Mouse (Mus musculus): ENCODE data around the gene Anp32b. TPM values are rescaled to one million over a fixed set of nuclear protein-coding genes. Genes with fewer than 3 reads are reported as not detected.
A peak's percentile ranks its signal among the peaks of the same experiment; 100 is the strongest.

The Anp32b gene
- polyA plus RNA-seq, 1 experiment: 38.6 TPM

DNA sequence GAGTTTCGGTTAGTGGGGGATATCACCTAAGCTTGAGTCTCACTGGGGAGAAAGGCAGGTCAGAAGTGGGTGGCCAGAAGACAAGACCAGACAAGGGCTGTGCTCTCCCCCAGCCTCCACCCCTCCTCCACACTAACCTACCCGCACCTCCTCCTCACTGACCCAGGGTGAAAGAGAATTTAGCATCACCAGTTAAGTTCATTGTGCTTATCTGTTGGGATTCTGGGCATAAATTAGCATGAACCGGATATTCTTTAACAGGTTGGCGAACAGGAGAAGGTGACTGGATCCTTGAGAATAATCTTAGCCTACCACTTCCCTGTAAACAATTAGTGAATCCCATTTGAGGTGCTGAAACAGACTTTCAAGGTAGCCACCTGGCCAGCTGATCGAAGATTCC, 24.4 kb downstream of the Anp32b start:
- Histone ChIP-seq H3K4me1 (ENCODE audit: control insufficient read depth, insufficient read depth, low read length) (no peaks in the 10 kb centered on the region), H3K27ac (ENCODE audit: insufficient read depth, low read length) (no peak overlapping the region), H3K4me3 (ENCODE audit: insufficient read depth, low read length) (no peak overlapping the region)
- no peak for TF ChIP-seq POLR2A (IDR thresholded peaks at IDR 0.05; ENCODE audit: extremely low read depth, insufficient read depth, low read length)
- TF ChIP-seq CTCF (IDR thresholded peaks at IDR 0.05; ENCODE audit: extremely low read depth, insufficient read depth, low read length): no peak

DNA sequence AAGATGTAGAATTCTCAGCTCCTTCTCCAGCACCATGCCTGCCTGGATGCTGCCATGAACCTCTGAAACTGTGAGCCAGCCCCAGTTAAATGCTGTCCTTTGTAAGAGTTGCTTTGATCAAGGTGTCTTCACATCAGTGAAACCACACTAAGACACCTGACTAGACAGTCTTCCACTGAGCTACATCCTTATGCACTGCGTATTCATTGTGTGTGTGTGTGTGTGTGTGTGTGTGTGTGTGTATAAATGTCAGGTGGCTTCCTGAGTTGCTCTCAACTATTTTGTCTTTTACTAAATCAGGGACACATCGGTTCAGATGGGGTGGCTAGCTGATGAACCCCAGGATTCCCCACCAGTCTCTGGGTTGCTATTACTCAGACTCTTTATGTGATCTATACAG, 28.4 kb downstream of the Anp32b start:
- TF ChIP-seq POLR2A (IDR thresholded peaks at IDR 0.05; ENCODE audit: extremely low read depth, insufficient read depth, low read length) (no peak), CTCF (IDR thresholded peaks at IDR 0.05; ENCODE audit: extremely low read depth, insufficient read depth, low read length) (no peak)
- Histone ChIP-seq H3K27ac (ENCODE audit: insufficient read depth, low read length) (no peak overlapping the region), H3K4me1 (ENCODE audit: control insufficient read depth, insufficient read depth, low read length) (no peaks in the 10 kb centered on the region), H3K4me3 (ENCODE audit: insufficient read depth, low read length) (no peak overlapping the region)

DNA sequence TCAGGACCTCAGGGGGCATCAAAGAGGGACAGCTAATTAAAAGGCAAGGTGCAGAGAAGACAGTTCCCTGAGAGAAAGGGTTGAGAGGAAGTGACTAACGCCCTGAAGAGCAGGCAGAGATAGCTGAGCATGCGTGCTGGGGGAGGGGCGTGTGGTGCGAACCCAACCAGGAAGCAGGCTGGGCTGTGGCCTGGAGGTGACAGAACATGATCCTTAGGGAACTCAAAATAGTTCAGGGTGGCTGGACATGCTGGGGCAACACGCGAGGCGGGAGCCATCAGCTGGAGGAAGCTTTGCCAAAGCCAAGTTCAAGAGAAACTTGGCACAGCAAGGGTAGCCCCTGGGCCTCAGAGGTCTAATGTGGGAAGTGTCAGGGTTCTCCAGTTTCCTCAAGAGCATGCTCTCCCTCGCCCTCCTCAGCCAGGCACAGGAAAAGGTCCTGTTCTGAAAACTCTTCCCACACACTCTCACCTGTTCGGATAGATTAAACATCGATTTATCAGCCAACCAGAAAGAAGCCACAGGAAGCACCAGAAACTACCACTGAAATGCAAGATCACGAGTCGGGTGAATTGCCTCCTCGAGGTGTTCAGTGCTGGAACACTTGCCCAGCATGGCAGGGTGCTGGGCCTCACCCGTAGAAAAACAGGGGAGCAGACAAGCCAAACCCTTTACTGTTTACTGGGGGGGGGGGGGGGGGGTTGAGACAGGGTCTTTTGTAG, 35.2 kb downstream of the Anp32b start:
- TF ChIP-seq POLR2A (IDR thresholded peaks at IDR 0.05; ENCODE audit: extremely low read depth, insufficient read depth, low read length) (no peak), CTCF (IDR thresholded peaks at IDR 0.05; ENCODE audit: extremely low read depth, insufficient read depth, low read length) (no peak)
- Histone ChIP-seq H3K27ac (ENCODE audit: insufficient read depth, low read length) (no peak overlapping the region), H3K4me1 (ENCODE audit: control insufficient read depth, insufficient read depth, low read length) (no peaks in the 10 kb centered on the region), H3K4me3 (ENCODE audit: insufficient read depth, low read length) (no peak overlapping the region)

DNA sequence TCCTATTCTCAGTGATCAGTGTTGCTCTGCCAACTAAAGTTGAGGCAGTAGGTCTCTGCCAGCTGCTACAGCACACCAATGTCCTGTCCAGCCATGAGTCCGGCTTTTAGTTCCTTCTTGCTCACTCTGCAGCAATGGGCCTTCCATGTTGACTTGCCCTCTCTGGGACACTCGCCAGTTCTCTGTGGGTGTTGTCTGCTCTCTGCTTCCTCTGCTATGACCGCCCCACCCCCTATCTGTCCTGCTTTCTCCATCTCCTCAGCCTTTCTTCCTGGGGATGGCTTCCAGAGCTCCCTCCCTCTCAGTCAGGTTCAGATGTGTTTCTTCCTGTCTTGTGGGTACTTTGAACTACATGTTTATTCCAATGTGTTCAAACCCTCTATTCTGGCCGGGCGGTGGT, 36.6 kb downstream of the Anp32b start:
- H3K4me1 ChIP-seq (ENCODE audit: control insufficient read depth, insufficient read depth, low read length): no peaks in the 10 kb centered on the region
- no peak for TF ChIP-seq CTCF (IDR thresholded peaks at IDR 0.05; ENCODE audit: extremely low read depth, insufficient read depth, low read length)
- no peak for TF ChIP-seq POLR2A (IDR thresholded peaks at IDR 0.05; ENCODE audit: extremely low read depth, insufficient read depth, low read length)
- no peak overlapping the region for H3K4me3 ChIP-seq (ENCODE audit: insufficient read depth, low read length)
- H3K27ac ChIP-seq (ENCODE audit: insufficient read depth, low read length): no peak overlapping the region

DNA sequence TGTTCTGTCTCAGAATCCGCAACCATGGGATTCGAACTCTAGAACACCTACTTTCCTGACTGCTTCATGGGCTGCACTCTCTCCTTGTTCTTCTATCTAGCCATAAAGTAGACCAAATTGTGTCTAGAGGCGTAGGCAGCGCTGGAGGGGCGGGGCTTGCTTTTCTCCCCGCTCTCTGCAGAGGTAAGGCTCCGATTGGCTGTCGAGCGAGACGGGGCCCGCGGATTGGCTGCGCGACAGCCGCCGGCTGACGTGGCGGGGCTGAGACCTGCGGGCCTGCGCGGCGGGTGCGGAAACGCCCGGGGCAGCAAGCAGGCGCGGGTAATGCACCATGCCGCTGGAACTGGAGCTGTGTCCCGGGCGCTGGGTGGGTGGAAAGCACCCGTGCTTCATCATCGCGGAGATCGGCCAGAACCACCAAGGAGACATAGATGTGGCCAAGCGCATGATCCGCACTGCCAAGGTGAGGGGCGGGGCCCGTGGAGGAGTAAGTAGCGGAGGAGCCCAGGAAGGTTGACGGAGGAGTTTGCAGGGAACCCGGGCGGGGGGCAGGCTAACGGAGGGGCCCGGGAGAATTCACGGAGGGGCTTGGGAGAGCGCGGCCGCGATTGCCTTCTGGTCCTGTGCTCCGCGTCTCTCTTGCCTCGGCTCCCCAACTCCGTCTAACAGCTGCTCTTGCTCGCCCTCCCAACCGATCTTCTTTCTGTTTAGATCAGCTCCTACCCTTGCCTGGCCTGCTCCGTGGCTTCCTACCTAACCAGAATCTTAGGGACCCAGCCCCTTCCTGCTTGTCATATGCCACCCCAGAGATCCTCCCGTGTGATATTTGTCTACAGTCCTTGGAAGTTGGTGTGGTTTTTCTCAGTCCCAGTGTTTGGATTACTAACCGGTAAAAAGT, 38.6 kb downstream of the Anp32b start, which contains the start of gene Nans:
TSS of gene Nans (plus strand) at position 221 of the 898 bp plus-strand sequence.
- peak within 1 kb of the TSS; percentile 81 for H3K4me3 ChIP-seq (ENCODE audit: insufficient read depth, low read length)
- no peak within 1 kb of the TSS for H3K27ac ChIP-seq (ENCODE audit: insufficient read depth, low read length)
- H3K4me1 ChIP-seq (ENCODE audit: control insufficient read depth, insufficient read depth, low read length): no peaks in the 10 kb centered on the region
- TF ChIP-seq CTCF (IDR thresholded peaks at IDR 0.05; ENCODE audit: extremely low read depth, insufficient read depth, low read length) (no peak), POLR2A (IDR thresholded peaks at IDR 0.05; ENCODE audit: extremely low read depth, insufficient read depth, low read length) (0 out of 2 replicates have a peak, but pooled peaks have one; percentile 17)

DNA sequence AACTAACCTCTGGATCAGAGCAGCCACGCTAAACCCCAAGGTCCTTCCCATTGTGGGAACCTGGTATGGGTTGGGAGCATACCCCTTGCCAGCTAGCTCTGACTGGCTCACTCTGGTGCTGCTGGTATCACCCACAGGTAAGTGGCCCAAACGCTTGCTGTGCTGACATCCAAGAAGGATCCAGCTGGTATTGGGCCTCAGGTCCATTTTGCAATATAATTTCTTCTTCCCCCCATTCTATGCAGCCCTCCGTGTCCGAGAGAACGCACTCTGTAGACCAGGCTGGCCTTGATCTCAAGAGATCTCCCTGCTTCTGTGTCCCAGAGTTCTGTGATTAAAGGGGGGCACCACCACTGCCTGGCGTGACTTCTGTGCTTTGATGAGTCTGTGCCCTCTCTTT, 42.4 kb downstream of the Anp32b start:
- H3K4me3 ChIP-seq (ENCODE audit: insufficient read depth, low read length): no peak overlapping the region
- no peak overlapping the region for H3K27ac ChIP-seq (ENCODE audit: insufficient read depth, low read length)
- no peak for TF ChIP-seq CTCF (IDR thresholded peaks at IDR 0.05; ENCODE audit: extremely low read depth, insufficient read depth, low read length)
- TF ChIP-seq POLR2A (IDR thresholded peaks at IDR 0.05; ENCODE audit: extremely low read depth, insufficient read depth, low read length): no peak
- H3K4me1 ChIP-seq (ENCODE audit: control insufficient read depth, insufficient read depth, low read length): no peaks in the 10 kb centered on the region

DNA sequence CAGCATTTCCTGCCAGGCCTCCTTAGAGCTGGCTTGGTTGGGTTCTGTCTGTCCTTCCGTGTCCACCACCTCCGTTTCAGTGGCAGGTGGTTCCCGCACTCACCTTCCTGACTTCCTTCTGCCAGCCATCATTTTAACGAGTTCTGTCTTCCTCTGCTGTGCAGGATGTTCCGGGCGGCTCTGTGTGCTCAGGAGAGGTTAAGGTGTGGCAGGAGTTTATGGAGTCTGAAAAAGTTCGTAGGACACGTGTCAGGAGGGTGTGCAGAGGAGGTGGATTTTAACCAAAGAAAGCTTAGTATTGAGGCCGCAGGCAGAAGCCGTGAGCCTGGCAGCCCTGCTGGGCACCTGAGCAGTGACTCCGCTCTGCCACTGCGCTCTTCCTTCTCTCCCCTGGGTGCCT, 44.8 kb downstream of the Anp32b start:
- Histone ChIP-seq H3K27ac (ENCODE audit: insufficient read depth, low read length) (no peak overlapping the region), H3K4me3 (ENCODE audit: insufficient read depth, low read length) (no peak overlapping the region), H3K4me1 (ENCODE audit: control insufficient read depth, insufficient read depth, low read length) (no peaks in the 10 kb centered on the region)
- TF ChIP-seq POLR2A (IDR thresholded peaks at IDR 0.05; ENCODE audit: extremely low read depth, insufficient read depth, low read length): no peak
- TF ChIP-seq CTCF (IDR thresholded peaks at IDR 0.05; ENCODE audit: extremely low read depth, insufficient read depth, low read length): no peak

DNA sequence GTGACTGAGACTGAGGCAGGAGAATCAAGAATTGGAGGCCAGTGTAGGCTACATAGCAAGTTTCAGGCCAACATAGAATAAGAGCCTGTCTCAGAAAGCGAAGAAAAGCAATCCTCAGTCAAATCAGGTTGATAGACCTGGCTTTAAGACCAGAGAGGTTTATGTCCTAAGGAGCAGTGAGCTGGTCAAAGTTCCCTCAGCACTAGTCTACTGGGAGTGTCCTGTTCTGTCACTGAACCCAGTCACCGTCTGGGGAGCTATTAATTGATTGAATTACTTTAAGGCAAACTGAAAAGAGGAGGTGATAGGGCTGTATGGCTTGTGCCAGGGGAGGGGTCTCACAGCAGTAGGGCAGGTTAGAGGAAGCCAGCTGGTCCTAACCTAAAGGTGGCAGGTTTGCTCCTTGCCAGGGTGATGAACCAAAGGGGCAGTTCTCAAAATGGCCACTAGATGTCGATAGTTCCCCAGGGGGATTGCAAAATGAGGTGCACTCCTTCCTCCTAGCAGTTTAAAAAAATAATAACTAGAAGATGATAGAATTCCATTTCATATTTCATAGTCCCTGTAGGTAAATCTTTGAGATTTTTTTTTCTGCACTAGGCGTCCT, 46.7 kb downstream of the Anp32b start:
- no peak for TF ChIP-seq POLR2A (IDR thresholded peaks at IDR 0.05; ENCODE audit: extremely low read depth, insufficient read depth, low read length)
- peak; percentile 92 for TF ChIP-seq CTCF (IDR thresholded peaks at IDR 0.05; ENCODE audit: extremely low read depth, insufficient read depth, low read length)
- no peak overlapping the region for H3K27ac ChIP-seq (ENCODE audit: insufficient read depth, low read length)
- no peaks in the 10 kb centered on the region for H3K4me1 ChIP-seq (ENCODE audit: control insufficient read depth, insufficient read depth, low read length)
- H3K4me3 ChIP-seq (ENCODE audit: insufficient read depth, low read length): no peak overlapping the region

DNA sequence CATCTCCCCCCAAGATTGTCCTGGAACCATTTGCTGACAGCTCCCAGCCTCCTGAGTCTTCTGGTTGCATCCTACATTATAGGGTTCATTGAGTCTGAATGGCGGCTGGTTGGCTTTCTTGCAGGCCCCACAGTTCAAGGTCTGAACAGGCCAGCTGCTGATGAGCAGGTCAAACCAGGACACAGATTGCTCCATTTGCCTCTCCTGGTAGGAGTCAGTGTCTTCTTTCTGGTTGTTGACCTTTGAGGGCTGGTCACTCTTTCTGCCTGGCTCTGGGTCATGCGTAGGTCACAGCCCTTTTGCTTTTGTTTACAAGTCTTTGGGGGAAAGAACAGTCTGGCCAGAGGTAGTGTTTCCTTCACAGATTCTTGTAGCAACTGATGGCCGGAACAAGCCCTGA, 47.8 kb downstream of the Anp32b start:
- Histone ChIP-seq H3K4me3 (ENCODE audit: insufficient read depth, low read length) (no peak overlapping the region), H3K4me1 (ENCODE audit: control insufficient read depth, insufficient read depth, low read length) (no peaks in the 10 kb centered on the region), H3K27ac (ENCODE audit: insufficient read depth, low read length) (no peak overlapping the region)
- no peak for TF ChIP-seq CTCF (IDR thresholded peaks at IDR 0.05; ENCODE audit: extremely low read depth, insufficient read depth, low read length)
- no peak for TF ChIP-seq POLR2A (IDR thresholded peaks at IDR 0.05; ENCODE audit: extremely low read depth, insufficient read depth, low read length)
